Mouse (Mus musculus) midbrain, embryonic 16.5 days (tissue): ENCODE measurements at regions not wholly inside any gene's neighbourhood (a gene's known extent, or its start where the extent isn't known, plus 50 kb on each side); places are given as distances from the start of the nearest gene placed in this dataset.

Experiments
- ATAC-seq: fragments of 200-750 bp; cut with Nextera tagmentation; 2 replicates; pipeline ENCODE4 v1.8.0; 2017; ENCODE audit warnings: moderate TSS enrichment
- H3K27ac ChIP-seq: fragments of 300-500 bp; sonication (generic); 2 replicates; pipeline ENCODE4 v1.5.1; 2014; ENCODE audit warnings: mild to moderate bottlenecking, low read length, mixed read lengths
- H3K27me3 ChIP-seq: fragments of 300-500 bp; sonication (generic); 2 replicates; pipeline ENCODE4 v1.6.1; 2014; ENCODE audit warnings: low read depth, low read length, mixed read lengths; ENCODE audit not compliant: control insufficient read depth, insufficient read depth
- H3K36me3 ChIP-seq: fragments of 300-500 bp; sonication (generic); 2 replicates; pipeline ENCODE4 v1.6.1; 2014; ENCODE audit warnings: mild to moderate bottlenecking, low read length, moderate library complexity, mixed read lengths; ENCODE audit not compliant: control insufficient read depth, insufficient read depth
- H3K4me1 ChIP-seq: fragments of 300-500 bp; sonication (generic); 2 replicates; pipeline ENCODE4 v1.6.1; 2014; ENCODE audit warnings: mild to moderate bottlenecking, low read length, mixed read lengths; ENCODE audit not compliant: control insufficient read depth, insufficient read depth
- H3K4me2 ChIP-seq: fragments of 300-500 bp; sonication (generic); 2 replicates; pipeline ENCODE4 v1.6.1; 2014; ENCODE audit warnings: mild to moderate bottlenecking, low read length, mixed read lengths
- H3K4me3 ChIP-seq: fragments of 300-500 bp; sonication (generic); 2 replicates; pipeline ENCODE4 v1.5.1; 2014; ENCODE audit warnings: low read depth, mild to moderate bottlenecking, low read length, moderate library complexity, mixed read lengths
- H3K9ac ChIP-seq: fragments of 300-500 bp; sonication (generic); 2 replicates; pipeline ENCODE4 v1.6.1; 2014; ENCODE audit warnings: low read depth, low read length, mixed read lengths
- H3K9me3 ChIP-seq: fragments of 300-500 bp; sonication (generic); replicated peaks from 2 replicates; pipeline ENCODE4 v1.6.1; 2014; ENCODE audit warnings: mild to moderate bottlenecking, low read length, mixed read lengths; ENCODE audit not compliant: control insufficient read depth, poor library complexity, severe bottlenecking
- WGBS: fragments of 180-500 bp; shearing (Covaris S2); extraction: QIAGEN DNeasy Blood & Tissue Kit; methylation state at CpG from one replicate; pipeline ENCODE4 v1.1.7; 2014; 5-methylcytosine and 5-hydroxymethylcytosine counted together

DNA sequence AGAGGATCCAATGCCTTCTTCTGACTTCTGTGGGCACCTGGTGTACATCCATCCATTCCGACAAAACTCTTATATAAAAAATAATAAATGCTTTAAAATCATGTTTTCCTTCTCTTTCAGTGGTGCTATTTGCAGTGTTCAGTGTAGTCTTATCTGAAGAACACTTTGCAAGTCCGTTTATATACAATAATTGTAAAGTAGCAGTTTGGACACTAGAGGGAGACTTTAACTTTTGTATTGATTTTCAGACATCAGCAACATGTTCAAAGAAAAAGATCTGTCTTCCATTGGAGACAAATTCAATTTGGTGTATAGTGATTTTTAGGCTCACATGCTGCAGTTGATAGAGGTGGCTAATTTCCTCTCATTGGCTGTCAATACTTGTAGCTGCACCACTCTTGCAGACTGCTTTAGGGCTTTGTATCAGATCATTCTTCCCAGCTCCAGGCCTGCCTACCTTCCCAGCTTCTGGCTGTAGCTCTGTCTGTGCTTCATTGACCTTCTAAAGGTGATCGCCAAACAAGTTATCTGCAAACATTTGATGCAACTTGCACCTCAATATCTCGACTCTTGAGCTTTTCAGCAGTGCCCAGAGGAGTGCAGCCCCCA, 74.8 kb upstream of the Sult1c1 start:
- Histone ChIP-seq H3K27me3 (no peaks in the 10 kb centered on the region), H3K4me2 (no peak overlapping the region), H3K4me3 (no peak overlapping the region), H3K36me3 (no peaks in the 10 kb centered on the region), H3K4me1 (no peaks in the 10 kb centered on the region), H3K27ac (no peak overlapping the region), H3K9ac (no peak overlapping the region), H3K9me3 (no peaks in the 10 kb centered on the region)
- ATAC-seq = peak; percentile 48; the same call in 1 of the 2 replicates
- WGBS = 26% methylated on average over 4 of the region's 4 CpGs

DNA sequence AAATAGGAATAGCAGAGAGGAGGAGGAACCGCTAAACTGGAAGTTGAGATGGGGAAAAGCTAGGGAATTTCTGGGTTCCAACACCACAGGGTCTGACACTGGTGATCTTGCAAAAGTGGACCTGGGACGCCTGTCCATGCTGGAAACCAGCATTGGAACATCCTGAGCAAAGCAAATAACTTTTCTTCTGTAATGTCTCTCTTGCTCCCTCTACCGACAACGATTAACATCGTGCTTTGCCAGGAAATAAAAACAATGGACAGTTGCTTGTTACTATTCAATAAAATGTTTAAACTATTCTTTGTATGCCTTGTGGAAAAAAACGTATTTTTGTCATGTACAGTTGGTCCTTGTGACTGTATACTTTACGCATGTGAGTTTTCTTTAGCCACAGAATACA, 70.8 kb upstream of the Sult1c1 start:
- ATAC-seq = no peak
- Histone ChIP-seq H3K9ac (no peak overlapping the region), H3K4me1 (no peaks in the 10 kb centered on the region), H3K27ac (no peak overlapping the region), H3K9me3 (no peaks in the 10 kb centered on the region), H3K36me3 (no peaks in the 10 kb centered on the region), H3K4me2 (no peak overlapping the region), H3K27me3 (no peaks in the 10 kb centered on the region), H3K4me3 (no peak overlapping the region)
- WGBS = 39% methylated on average over 7 of the region's 7 CpGs
